Mouse (Mus musculus) brain, embryonic 14.5 days (tissue): Measurements from ENCODE around the gene 1110017D15Rik.

Experiments used
- CTCF ChIP-seq: fragments of 200-500 bp; IDR thresholded peaks from 2 replicates; pipeline ENCODE4 v1.5.1; 2012; ENCODE audit warnings: inconsistent platforms, mild to moderate bottlenecking, moderate library complexity, borderline replicate concordance; ENCODE audit not compliant: insufficient read depth, insufficient read length; ENCODE audit errors: extremely low read depth
- POLR2A ChIP-seq: fragments of 200-500 bp; IDR thresholded peaks from 2 replicates; pipeline ENCODE4 v1.6.1; 2012; ENCODE audit warnings: mild to moderate bottlenecking, inconsistent platforms, borderline replicate concordance; ENCODE audit not compliant: poor library complexity, insufficient read depth, insufficient read length, severe bottlenecking; ENCODE audit errors: extremely low read depth

- no peak for TF ChIP-seq CTCF
- TF ChIP-seq POLR2A: no peak
Observed at GRCm38 (mm10) chr4:41554994-41555663, 38.0 kb upstream of the 1110017D15Rik start.
